Mouse (Mus musculus) kidney, postnatal 36 days (tissue): ENCODE results near the gene Rps6kc1.

ENCODE experiments used
- DNase-seq, 2 experiments: peaks; one replicate each; pipeline ENCODE4 v3.0.0; 2021 to 2022; ENCODE audit warnings: mixed read lengths in 2 of 2

Rps6kc1 gene

DNA sequence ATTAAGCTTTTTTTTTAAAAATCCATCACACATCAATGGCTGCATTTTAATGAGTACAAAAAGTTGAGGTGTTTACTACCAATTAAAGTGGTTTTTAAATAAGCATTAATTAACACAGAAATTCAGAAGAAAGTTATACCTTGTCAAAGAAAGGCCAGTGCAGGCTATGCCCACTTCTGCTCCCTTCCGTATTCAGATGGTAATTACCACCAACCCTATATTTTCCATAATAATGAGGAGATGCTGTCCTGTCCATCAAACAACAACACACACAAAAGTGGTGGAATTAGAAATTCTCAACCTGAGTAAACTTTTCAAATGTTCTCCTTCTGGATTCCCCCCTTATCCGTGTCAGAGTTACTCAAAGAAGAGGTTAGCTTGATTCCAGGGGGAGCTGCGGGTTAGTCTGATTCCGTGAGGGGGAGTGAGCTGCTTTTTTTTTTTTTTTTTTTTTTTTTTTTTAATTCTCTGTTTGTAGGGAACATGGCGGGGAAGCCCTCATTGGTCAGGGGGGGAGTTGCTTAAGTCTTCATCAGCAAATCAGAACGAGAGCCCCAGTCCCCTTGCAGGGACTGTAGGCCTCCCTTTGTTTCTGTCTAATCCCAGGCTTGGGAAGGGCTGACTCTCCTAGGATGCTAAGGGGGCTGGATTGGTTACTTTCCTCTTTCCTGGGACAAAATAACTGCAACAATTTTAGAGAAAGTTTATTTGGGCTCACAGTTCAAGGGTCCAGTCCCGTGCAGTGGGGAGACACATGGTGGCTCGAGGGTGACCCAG is 159.6 kb downstream of the Rps6kc1 start:
- no peak for DNase-seq

DNA sequence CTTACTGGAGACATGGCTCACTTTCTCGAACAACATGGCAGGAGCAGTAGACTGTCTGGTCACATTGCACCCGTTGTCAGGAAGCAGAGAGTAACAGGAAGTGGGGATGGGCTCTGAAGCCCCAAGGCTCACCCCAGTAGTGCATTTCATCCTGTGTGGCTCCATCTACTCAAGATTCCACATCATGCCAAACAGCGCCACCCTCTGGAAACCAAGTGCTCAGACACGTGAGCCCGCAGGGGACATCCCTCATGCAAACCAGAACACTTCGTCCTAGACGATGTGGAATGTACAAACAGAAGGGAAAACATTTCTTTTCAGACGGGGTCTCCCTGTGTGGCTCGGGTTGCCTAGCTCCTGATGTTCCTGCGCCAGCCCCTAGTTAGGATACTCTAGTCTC is 162.6 kb downstream of the Rps6kc1 start:
- no peak for DNase-seq

DNA sequence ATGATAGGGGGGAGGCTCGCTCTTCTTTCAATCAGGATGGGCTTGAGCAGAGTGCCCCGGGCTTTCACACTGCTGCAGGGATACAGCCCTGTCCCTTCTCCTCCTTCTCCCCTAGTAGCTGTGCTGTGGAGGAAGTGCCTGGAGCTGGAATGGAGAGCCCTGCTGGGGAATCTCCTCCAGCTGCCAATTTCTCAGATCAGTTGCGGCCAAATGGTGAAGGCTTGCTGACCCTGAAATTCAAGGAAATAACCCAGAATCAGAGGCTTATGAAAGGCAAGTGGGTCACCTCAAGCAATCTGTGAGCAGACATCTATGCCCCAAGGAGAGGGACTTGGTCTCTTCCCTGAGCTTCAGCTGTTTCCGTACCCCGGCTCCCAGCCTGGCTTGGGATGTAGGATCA is 170.1 kb downstream of the Rps6kc1 start:
- no peak for DNase-seq

DNA sequence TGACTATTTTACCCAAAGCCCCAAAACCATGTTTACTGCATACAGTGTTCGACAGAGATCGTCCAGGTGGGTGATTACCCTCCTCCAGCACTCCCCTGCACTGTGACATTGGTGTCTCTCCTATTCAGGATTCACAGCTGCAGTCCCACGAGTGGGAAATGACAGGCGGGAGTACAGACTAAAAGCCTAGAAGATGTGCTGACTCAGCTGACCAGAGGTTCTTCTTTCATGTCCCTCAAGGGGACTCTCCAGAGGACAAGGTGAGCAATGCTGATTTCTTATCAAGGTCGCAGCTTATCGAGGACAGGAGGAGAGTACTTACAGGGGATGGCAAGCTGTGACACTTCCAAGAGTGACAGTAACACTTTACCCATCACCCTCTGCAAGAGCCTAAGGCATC is 178.8 kb downstream of the Rps6kc1 start:
- no peak for DNase-seq

DNA sequence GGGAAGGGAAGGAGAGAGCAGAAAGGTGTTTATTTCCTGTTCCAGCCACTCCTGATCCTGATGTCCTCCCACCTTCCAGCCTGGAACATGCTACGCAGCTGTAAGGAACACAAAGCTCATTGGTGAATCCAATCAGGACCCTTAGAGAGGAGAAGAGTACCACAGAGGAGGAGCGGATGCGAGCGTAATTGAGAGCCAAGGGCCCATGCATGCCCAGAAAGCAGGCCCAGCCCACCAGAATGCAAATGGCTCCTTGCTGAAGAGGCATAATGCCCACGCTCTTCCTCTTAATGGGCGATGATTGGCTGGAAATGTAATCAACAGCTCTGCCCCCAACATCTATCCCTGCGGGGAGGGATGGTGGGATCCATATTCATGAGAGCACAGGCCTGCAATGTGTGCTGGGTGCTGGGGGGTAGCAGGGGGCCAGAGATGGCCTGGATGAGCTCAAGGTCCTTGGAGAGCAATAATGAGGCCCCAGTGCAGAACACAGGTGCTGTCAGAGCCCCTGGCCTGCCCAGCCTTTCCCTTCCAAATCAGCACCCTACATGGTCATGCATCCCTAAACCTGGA is 182.0 kb downstream of the Rps6kc1 start:
- no peak for DNase-seq

DNA sequence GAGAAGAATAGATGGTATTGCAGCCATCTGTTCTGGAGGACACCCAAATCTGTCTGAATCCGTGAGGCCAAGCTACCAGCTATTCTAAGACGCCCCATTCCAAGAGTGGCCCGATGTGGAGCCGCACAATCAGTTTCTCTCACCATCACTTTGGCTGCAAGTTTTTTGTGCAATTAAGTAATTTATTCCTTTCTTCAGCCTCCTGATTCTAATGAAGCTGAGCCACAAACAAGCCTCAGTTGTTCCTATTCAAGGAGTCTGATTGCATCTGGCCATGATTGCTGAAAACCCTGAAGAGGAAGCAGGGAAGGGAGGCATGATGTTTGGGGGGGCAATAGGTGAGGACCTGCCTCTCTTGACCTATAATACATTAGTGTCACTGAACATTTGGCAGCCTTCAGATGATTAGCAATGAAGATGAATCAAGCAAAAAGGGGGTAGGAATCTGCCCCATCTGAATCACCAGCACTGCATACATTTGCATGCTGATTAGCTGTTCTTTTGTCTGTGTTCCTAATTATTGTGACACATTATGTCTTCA is 183.4 kb downstream of the Rps6kc1 start:
- DNase-seq: no peak

DNA sequence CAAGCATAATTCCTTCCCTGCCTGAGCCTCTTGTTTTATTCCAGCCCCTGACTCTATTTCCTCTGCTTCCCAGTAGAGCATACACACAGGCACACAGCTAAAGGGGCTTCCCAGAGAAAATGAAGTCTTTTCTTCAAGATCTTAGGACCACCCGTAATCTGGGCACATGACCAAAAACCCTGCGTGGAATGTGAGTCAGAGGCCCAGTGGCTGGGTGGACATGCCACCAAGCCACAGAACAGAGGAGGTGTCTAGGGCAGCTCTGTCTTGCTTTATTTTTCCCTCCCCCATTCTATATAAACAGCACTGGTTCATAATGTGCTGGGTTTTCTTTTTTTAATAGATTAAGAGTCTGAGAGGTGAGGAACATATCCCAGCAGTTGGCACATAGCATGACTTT is 184.2 kb downstream of the Rps6kc1 start:
- no peak for DNase-seq

DNA sequence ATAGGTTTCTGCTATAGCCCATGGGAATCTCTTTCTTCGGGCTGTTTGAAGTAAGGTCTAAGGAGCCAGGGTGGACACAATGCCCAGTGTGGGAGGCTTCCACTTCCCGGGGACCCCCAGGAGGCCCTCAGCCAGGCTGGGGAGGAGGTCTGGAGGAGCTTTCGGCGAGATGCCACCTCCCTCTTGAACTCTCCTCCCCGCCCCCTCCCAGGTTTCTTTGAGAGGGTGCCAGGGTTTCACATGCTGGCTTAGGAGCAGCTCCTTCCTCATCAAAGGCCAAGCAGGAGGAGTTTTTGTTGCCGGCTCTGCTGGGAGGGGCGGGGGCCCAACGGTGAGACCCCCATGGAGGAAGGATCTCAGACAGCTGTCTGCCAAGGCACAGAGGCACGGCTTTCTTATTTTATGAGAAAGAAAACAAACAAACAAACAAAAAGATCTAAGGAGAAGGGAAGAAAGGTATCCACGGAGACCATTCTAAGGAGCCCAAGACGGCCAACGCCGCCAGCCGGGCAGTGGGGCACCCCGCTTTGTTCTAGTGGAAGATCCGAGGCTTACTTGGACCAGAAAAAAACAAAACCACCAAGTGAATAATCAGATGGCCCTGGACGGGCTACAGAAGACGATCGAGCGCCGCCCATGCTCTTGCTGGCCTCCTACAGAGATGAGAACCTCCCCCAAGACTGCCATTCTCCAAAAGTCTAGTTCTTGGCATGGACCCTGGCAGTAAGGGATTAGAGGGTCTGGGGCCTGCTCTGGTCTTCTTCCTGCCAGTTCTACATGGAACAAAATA is 186.8 kb downstream of the Rps6kc1 start:
- no peak for DNase-seq

DNA sequence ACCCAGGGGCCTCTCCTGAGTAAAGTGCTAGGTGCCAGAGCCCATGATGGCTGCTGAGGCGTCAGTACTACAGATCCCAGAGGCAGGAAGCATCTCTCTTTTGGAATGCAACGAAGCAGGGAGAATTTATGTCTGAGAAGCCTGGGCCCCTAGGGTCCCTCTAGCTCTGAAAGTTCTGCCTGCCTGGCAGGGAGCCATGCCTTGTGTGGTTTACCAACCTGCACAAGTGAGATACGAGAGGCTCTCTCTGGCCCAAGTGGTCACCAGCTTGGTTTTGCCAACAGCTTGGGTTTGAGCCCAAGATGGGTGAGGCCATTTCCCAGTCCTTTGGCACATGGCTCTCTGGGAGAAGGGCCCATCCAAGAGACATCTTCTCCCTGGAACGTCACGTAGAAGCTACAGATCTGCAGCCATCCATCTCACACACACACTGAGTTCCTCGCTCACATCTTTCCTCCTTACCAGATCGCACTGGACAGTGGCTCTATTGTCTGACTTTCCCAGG is 187.6 kb downstream of the Rps6kc1 start:
- no peak for DNase-seq

DNA sequence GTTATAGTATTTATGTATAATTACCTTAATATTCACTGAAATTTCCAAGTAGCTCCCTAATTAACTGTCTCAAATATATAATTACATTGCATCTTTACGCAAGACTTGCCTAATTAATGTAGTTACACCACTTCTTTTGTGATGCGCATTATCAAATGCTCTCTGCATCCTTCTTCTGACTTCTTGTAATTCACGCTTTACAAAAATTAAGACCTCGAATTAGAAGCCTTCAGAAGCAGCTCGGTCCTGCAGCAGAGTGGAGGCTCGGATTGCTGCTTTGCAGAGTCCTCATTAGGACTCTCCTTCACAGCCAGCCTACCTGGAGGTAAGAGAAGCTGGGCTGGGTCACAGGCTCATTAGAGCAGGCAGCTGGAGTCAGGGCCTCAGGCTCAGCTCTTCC is 197.7 kb downstream of the Rps6kc1 start:
- DNase-seq: no peak

DNA sequence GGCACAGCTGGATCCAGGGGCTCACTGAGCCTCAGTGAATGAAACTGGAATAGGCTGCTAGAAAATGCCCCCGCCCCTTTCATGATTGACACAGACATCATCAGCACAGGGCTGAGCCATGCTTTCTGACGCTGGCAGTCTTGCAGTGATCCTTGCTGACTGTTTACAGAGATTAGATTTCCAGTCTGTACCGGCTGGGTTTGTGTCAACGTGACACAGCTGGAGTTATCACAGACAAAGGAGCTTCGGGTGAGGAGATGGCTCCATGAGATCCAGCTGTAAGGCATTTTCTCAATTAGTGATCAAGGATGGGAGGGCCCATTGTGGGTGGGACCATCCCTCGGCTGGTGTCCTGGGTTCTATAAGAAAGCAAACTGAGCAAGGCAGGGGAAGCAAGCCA is 214.0 kb downstream of the Rps6kc1 start:
- no peak for DNase-seq

DNA sequence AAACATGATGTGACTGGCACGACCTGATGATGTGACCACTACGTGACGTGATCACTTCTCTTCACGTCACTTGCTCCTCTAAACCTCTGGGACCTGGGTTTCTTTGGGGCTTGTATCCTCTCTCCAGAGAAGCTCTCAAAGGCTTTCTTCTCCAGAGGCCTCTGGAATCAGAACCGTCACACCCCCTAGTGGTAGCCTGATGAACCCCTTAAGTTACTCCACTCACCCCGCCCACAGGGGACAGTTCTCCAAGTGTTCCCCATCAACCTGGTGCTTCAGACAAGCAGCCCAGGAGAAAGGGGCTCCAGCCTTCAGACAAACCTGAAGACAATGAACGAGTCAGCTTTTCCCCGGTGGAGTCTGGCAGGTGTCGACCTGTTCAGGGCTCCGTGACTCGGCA is 216.0 kb downstream of the Rps6kc1 start:
- peak; percentile 28 to 81 for DNase-seq

DNA sequence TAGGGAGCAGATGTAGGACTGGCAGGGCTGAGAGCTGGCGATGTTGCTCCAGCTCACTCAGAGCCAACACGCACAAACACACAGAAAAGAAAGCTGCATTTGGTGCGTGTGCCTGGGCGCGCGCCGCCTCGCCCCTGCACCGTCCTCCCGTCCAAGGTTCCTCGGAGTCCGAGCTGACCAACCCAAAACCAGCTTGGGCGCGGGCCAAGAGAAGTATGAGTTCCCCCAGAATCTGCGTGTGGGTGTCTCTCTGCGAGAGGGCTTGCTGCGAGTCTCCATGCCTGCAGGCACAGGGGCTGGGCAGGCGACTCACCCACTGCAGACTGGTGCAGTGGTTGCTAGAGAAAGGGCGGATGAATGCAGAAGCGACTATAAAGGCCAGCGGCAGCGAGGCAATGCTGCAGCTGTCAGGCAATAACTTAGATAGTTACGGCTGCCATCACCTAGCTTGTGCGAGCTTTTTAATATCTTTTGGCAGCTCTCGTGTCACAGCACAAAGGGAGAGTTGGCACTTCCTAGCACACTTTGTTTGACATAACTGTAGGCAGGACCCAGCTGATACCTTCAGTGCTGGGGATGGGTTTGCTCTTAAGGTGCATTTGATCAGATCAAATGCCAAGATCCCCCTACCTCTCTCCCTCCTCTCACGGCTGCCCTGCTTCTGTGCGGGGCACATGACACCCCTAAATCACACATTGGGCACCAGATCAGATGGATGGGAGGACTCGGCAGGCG is 220.9 kb downstream of the Rps6kc1 start:
- no peak for DNase-seq

DNA sequence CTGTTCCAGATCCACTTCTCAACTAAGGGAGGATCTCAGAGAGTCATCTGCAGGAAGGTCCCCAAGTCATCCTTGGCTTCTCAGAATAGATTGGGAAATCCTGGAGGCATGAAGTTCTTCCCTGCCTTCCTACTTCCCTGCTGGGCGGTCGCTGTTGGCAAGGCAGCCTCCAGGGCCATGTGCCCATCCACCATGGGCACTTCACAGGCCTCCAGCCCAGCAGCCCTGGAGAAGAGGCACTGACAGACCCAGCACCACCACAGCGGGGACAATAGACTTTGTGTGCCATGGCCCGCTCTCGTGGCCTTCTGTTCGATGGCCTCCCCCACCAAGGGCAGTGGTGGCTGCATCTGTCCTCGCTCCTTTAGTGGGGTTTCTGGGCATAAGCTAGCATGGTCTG is 228.5 kb downstream of the Rps6kc1 start:
- DNase-seq: no peak

DNA sequence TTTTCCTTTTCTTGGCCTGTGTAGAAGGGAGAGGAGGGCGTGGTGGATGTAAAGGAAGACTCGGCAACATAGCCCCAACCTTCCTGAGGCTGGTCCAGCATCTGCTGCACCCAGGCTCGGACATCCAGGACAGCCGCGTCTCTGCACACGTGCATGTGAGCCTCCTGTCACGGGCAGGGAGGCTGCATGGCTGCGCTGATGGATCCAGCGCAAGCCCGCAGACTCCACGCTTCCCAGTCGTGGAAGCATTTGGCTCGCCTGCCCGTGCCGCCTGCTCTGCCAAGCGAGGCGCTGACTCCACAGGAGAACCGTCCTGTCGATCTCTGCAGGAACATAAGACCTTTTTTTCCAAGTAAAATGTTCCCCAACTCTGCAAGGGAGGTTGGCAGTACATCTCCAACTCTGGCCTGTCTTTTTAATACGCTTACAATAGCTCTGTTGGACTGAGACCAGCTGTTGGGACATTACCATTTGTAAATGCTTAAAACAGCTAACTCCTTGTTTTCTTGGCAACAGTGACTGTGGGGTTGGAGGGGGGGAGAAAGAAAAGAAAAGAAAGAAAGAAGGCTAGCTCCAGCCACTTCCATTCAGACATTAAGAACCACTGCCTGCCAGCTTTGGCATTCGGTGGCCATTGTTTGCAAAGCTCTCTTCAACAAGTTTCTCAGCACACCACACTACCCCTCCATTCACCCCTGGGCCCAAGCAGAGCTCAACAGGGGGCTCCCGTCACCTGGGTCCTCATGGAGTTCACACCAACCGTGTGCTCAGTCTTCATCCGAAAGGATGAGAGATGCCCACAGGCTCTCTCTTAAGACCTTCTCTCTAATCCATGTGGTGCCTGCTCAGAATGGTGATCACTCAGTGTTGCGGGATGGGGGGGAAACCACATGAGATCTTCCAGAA is 229.3 kb downstream of the Rps6kc1 start:
- peak in 1 of 2 experiments; percentile 9 for DNase-seq

DNA sequence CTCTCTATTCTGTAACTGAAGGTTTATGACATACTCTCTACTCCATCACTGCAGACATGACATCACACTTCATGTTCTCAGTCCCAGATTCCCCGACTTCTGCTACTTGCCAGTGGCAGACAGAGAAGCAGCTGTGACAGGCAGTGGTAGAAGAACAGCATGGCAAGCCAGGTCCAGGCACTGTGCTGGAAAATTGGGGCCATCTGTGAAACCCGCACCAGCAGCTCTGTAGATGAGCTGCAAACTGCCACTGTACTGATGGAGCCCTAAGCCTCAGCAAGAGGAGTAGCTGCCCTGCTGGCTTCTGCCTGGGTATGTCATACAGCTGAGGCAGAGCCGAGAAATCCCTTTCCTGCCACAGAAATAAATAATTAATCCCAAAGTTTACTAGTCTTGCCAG is 236.1 kb downstream of the Rps6kc1 start:
- DNase-seq: no peak

DNA sequence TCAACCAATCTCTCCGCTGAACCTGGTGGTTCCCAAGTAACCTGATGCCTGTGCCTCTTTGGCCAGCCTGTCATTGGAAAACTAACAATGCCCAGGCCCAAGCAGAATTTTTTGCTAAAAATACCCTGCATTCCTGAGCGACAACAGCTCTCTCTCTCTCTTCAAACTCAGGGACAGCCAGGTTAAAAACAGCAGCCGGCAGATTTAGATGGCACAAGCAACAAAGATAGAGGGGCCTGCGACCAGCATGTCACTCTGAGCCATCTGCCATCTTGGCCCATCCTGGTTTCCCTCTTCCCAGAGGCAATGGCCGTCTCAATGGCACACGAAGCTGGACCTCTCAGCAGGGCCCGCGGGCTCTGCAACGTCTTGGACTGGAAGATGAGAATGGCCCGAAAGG is 242.5 kb downstream of the Rps6kc1 start:
- DNase-seq: no peak

DNA sequence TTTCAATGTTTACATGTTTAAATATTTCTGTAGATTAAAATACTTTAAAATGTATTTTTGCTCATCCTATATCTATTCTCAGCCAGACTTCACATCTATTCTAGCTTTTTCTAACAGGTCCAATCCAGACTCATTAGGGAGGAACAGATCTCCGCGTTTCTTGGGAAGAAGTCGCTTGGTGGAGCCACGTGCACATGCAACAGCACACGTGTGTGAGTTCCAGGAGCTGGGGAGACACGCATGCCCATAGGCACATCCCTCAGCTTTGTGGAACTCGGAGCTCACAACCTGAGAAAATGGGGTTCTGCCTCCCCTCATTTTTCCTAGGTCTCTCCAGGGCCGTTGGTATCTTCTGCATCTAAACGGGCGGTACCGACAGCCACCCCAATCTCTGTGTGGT is 243.7 kb downstream of the Rps6kc1 start:
- no peak for DNase-seq

DNA sequence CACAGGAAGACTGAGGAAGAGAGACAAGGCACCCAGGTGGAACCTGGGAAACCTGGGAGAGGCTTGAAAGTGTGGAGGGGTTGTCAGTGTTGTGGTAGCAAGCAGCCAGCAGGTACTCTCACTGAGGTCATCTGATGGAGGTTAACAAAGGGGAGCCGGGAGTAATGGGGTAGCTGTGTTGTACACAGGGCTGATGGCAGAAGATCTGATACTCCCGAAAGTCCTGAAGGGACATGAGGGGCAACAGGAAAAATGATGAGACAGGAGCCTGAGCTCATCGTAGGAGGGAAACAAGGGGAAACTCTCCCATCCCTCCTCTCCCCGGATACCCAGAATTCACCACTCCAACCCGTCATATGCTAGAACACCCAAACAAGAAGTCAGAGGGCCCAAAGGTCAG is 244.2 kb downstream of the Rps6kc1 start:
- no peak for DNase-seq

DNA sequence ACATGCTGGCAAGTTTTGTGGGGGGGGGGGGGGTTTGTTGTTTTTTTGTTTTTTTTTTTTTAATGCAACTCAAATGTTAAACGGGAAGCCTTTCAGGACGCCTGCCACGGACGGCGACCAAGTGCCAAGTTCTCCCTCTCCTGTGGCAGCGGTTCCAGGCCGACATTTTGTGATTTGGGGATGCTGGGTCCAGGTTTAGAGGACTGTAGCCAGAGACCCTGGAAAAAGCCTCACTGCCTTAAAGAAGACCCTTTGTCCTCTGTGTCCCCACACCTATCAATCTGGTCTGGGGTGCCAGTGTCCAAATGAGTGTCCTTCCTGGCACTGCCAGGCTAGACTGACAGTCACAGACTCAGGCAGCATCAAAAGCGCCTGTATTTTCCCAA is 246.1 kb downstream of the Rps6kc1 start:
- no peak for DNase-seq

DNA sequence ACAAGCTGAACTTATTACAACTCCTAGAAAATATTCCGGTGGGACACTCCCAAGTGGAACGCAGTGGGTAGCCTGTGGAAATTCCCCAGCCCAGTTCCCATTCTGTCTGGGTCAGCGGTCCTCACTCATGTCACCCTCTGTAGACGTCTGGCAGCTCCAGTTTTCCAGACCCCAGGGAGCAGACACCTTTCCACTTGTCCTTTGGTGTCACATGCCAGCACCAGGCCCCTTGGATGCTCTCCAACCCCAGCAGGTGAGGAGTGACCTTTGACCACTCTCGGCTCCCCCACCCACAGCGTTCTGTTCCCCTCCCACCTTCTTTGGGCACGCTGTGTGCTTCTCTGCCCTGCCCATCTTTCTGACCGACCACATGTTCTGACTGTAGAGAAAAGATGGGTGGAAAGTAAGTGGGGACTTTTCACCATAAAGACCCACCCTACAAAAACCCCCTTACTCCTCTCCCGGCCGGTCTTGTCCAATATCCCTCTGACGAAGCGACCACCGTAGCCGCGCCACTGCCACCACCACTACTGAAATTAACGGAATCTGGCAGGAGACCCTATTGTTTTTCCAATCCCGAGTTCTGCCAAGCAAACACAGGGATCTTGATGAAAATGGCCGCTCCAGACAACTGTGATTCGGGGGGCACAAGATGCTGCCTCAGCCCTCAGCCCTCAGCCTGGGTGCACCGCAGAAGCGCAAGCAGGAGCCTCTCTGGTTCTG is 246.6 kb downstream of the Rps6kc1 start:
- peak; percentile 46 to 64 for DNase-seq
